Mouse (Mus musculus): ENCODE data around the gene Cdh11.

The Cdh11 gene

DNA sequence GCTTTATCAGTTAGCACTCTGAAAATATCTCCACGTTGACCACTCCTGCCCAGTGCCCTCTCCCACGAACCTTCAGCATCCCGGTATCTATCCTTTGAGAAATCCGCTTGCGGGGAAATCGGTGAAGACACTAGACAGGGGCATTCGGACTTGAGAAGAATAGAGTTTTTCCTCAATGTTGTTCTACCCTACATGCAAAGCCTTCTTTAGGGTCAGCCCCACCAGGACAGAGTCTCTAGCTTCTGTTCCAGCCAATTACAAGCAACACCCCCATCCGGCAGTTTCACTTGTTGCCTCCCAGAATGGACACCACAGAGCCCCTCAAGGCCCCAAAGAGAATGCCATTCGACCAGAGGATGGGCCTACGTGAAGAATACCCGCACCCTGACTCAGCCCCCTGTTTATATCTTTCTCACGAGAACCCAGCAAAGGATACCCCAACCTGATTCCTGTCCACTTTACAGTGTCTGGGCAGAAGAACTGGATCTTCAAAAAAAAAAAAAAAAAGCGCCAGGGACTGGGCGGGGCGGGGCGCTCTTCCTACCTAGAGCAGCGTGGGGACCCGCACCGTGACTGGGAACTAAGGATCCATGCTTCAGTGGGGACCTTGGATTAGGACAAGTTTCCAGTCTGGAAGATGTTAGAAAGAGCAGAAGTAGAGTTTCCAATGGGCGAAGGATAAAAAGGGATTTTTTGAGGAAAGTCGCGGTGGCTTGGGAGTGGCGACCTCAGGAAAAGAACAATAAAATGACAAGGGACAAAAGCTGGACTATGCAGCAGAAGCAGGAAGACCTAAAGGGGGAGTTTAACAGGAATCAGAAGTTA, at the start of gene Cdh11:
Gene Cdh11 (minus strand): TSS at position 51 of the 825 bp plus-strand sequence.
- CTCF ChIA-PET: no interaction called here

DNA sequence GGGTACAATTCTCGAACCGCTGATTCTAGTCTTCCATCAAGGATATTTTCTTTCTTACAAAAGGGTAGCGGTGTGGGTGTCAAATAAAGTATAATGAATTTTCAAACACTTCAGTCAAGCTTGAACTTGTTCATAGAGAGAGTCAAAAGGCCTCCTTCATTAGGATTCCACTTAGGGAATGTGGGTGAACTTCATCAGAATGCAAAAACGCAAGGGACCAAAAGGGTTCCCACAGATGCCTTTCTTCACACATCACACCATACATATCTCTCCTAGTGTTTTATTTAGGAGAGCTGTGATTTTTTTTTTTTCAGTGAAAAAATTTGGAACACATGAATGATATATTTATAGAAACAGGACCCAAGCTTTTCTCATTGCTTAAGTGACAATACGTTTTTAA, 28.5 kb upstream of the Cdh11 start:
- CTCF ChIA-PET: no interaction called here

- CTCF ChIA-PET: interaction anchor here (0.5 kb wide), 1 partner anchor 25 kb away, joined by 11 read pairs; no protein-coding TSS in a partner anchor
Measured at GRCm38 (mm10) chr8:102790303-102790702, 4.9 kb upstream of the Cdh11 start.

DNA sequence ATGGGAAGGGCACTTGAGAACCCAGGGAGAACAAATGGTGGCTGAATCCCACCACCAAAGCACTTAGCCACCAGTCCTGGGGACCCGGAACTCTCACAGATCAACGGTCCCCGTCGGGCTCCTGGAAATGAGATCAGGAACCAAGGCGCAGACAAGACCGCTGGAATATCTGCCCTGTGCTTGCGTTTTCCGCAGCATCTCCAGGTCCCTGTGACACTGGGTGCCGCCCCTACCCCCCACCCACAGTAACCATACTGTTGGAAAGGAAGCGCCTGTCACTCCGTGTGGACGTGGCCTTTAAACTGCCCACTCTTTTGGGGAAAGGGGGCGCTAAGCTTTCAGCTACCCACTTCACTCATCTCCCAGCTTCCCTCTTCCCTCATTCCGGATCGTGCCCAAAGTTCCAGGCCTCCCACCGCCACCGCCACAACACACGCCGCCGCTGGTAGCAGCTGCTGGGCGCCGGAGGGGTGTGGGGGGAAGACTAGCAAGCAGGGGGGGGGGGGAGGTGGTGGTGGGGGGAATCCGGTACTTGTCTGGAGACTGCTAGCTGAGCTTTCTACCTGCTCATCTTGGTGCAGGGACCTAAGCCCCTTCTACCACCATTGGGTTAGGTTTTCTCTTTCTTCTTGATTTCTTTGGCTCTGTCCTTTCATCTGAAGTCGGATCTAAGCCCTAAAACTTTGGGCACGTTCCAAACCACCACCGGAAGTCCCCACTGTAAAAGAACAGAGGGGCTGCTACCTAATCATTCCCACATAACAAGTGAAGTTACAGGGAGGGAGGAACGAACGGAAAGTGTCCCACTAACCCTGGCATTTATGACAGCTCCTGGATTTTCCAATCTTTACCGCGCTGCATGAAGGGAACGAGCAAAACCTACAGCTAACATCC, 1.3 kb upstream of the Cdh11 start:
- CTCF ChIA-PET: no interaction called here

- CTCF ChIA-PET: no interaction called here
Measured at GRCm38 (mm10) chr8:102784835-102785455, 497 bp downstream of the Cdh11 start.

DNA sequence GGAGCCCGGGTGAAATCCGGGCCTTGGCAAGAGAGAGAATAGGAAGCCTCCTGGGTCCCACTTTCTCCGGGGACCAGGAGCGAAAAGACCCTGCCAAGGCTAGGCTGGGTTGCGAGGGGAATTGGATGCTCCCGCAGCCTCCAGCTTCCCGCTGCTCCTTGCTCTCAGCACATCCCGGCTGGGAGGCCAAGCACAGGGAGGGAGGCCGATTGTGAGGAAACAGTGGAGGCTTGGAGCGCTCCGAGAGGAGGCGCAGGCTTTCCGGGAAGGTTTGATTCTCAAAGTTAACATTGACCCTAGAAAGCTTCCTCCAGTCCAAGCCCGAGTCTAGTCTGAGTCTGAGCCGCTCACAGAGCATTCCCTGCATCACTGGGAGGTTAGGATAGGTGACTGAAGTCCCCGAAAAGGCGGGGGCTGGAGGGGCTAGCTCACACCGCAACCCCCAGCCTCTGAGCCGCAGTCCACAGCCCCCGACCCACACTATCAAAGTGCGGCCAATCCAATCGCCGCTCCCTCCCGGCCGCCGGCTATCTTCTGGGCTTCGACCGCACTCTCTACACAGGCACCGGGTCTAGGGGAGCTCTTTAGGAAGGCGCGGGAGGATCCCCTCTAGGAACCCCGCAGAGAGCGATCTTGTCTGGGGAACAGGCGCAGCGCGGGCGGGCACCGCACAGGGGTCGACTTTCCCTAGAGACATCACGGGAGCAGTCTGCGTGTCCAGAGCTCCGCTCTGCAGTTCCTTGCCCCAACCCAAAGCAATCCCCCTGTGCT, 1.4 kb downstream of the Cdh11 start:
- CTCF ChIA-PET: no interaction called here

- CTCF ChIA-PET: no interaction called here
Measured at GRCm38 (mm10) chr8:102782707-102783489, 2.5 kb downstream of the Cdh11 start.

DNA sequence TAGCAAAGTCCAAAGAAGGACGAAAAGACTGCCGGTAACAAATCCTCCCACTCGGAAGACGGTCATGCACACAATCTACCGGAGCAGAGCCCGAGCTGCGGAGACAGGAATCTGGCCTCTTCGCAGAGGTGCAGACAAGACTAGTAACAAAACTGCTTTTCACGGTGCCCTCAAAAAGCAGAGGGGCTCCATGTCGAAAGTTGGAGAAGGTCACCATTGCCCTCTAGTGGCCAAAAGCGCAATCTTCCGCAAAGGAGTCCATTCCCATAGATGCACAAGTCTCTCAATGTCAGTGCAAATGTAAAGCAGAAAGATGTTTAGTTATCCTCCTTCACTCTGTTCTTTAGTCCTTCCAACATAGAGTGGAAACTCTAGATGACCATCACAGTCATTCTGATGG, 4.5 kb downstream of the Cdh11 start:
- CTCF ChIA-PET: no interaction called here

DNA sequence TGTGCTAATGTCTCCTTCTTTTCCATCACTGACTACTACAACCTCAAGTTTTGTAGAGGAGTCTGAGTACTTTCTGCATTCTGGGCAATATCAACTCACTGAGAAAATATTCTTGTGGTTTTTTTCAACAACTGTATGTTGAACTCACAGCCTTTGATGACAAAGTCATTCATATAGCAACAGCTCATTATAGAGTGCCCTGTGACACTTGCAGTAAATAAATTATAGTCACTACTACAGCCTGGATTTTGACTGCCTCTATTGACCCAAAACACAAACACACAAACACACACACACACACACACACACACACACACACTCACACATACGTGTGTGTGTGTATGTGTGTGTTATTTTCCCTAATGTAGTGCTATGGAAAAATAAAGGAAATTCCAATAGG, 10.8 kb downstream of the Cdh11 start:
- CTCF ChIA-PET: no interaction called here

DNA sequence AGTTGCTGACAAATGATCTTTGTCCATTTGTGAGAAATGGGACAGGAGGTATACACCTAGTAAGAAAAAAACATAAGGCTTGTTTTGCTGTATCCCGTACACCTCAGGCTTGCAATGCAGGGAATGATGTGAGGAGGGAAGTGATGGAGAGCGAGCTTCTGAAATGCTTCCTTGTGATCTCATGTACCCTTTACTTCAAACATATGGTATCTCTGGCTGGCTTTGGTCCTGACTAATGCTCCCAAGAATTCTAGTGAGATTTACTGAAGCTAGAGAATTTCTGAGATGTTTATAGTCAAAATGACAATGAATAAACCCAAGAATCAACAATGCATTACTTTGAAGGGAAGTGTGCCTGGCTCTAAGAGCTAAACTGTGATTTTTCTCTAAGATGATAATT, 14.0 kb downstream of the Cdh11 start:
- CTCF ChIA-PET: no interaction called here

DNA sequence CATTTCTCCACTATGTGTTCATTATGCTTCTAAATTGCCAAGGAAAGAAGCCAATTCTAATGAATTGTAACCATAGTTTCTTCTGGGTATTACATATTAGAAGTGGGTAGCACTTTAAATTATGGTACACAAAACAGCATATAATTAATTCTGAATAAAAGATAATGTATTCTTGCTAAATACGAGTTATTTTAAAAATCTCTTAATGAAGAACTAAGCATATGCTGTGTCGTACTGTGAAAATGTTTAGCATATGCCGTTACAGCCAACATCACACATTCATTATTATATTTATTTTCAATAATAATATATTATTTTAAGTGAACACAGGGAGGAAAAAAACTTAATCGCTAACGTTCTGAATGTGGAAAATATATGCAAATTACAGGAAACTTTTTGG, 31.6 kb downstream of the Cdh11 start:
- CTCF ChIA-PET: no interaction called here

- CTCF ChIA-PET: no interaction called here
Measured at GRCm38 (mm10) chr8:102742940-102743339, 42.5 kb downstream of the Cdh11 start.

- CTCF ChIA-PET: no interaction called here
Measured at GRCm38 (mm10) chr8:102742008-102742591, 43.3 kb downstream of the Cdh11 start.

DNA sequence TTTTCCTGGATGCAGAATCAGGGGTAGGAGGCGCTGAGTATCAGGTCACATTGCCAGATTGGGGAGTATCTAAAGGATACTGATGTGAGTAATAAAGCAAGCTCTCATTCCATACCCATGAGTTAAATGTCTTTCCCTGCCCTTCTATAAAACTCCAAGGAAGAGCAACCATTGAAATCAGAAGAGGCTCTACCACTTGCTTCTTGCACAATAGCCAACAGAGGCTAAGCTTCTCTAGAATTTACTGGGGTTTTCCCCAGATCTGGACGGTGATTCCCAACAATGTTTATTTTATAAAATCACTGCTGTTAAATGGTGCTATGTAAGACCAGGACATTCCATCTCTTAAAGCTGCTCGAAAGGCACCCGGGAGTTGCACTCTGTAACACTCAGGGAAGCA, 44.5 kb downstream of the Cdh11 start:
- CTCF ChIA-PET: no interaction called here

DNA sequence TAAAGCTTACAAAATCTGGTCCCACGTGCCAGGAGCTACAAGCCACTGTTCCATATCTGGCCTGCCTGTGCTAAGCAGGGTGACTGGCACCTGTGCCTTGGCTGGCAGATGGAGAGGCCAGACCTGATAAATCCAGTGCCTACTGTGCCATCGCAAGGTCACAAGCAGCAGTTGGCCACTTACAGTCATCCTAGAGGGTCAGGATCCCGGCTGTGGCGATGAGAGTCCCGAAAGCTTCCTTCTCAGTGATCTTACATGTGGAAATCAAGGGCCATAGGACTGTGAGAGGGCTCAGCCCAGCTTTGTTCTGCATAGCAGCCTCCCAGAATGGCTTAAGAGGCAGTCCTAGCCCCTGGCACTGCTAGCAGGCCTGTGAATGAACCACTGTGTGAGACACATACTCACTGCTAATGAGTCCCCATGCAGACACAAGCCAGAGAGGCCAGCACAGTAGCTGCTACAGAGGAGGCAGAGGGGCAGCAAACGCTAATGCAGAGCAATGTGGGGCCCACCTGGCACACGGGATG, 46.4 kb downstream of the Cdh11 start:
- CTCF ChIA-PET: no interaction called here

- CTCF ChIA-PET: no interaction called here
Measured at GRCm38 (mm10) chr8:102738395-102738794, 47.0 kb downstream of the Cdh11 start.

- CTCF ChIA-PET: no interaction called here
Measured at GRCm38 (mm10) chr8:102734419-102734818, 51.0 kb downstream of the Cdh11 start.

DNA sequence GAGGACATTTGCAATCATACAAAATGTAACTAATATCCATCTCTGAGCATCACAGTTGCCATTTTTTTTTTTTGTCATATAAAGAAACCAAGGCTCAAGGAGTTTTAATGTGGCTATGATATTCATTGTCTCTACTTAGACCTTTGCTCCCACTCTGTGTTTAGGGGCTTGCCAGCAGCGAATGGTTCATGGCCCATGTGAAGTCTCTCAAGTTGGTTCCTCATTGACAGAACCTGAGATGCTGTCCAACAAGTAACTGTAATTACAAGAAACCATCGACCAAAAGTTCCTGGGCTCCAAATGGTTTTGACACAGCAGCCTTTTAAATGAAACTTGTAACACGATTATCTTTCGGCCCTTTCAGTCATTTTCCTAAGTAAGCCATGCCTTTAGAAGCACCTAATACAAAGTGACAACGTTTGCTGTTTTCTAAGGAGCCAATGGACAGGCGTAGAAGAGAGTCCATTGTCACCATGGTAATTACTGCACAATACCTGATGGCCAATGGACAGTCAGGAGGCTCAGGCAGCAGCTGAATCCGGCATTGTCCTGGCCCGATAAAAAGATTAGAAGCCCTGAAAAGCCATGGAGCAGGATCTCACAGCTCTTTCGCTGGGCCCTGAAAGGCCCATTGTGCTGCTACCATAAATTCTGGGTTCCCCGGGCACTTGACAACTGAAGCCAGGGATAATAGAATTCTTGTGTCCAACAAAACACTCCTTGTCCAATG, 59.1 kb downstream of the Cdh11 start:
- CTCF ChIA-PET: no interaction called here

- CTCF ChIA-PET: no interaction called here
Measured at GRCm38 (mm10) chr8:102725496-102725895, 59.9 kb downstream of the Cdh11 start.

GRCm38 (mm10) chr8:102715956-102716355, 69.5 kb downstream of the Cdh11 start:
- CTCF ChIA-PET: no interaction called here
